Mouse (Mus musculus) layer of hippocampus, adult 9-10 months (tissue): Measurements from ENCODE around the gene Adamts12.

Experiments
- DNase-seq: peaks from one replicate; pipeline ENCODE4 v3.0.0; 2022; ENCODE audit warnings: low spot score

The Adamts12 gene

DNA sequence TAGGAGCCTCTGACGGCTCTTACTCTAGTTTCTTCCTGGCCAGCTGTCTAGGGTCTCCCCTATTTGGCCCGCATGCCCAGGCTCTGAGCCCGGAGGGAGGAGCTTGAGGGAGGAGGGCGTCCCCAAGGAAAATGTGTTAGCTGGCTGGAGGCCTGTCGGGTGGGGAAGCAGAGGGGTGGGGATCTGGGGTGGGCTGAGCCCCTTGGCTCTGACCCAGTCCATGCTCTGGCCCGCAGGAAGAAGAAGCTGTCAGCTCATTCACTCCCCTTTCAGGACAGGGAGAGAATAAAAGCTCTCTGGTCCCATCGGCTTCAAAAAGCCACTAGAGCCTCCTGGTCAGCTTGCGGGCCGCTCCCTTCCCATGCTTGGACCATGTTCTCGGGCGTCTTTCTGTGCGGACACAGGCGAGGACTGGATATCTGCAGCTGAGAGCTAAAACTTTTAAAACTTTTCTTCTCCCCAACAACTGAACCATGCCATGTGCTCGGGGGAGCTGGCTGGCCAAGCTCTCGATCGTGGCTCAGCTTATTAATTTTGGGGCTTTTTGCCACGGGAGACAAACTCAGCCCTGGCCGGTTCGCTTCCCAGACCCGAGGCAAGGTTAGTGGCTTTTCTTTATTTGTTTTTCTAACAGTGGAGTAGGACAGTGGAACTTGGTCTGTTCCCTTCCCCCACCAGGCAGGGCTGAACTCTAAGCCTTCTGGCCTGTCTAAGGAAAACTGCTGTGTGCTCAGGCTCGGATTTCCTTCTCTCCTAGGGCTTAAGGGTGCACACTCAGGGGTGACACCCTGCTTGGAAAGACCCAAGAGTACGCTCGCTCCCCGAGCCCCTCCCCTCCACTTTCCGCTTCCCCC, at the start of gene Adamts12:
Adamts12 (plus strand) TSS at position 233 of the 854 bp plus-strand sequence.
- DNase-seq = no peak

DNA sequence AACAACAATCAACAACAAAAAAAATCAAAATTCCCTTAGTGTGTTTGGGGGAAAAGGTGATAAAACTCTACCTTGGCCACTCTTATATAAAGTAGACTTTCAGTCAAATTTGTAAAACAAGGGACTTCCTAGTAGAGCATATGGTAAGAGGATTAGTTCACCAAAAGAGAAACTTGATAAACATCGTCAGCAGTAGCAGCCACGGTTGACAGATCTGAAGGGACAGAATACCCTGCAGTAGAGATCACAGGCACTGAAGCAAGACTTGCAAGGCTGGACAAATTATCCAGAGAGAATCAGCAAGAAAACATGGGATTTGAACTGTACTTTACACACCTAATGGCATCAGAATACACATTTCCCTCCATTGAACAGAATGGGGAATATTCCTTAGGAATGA, 49.7 kb upstream of the Adamts12 start:
- DNase-seq = no peak

DNA sequence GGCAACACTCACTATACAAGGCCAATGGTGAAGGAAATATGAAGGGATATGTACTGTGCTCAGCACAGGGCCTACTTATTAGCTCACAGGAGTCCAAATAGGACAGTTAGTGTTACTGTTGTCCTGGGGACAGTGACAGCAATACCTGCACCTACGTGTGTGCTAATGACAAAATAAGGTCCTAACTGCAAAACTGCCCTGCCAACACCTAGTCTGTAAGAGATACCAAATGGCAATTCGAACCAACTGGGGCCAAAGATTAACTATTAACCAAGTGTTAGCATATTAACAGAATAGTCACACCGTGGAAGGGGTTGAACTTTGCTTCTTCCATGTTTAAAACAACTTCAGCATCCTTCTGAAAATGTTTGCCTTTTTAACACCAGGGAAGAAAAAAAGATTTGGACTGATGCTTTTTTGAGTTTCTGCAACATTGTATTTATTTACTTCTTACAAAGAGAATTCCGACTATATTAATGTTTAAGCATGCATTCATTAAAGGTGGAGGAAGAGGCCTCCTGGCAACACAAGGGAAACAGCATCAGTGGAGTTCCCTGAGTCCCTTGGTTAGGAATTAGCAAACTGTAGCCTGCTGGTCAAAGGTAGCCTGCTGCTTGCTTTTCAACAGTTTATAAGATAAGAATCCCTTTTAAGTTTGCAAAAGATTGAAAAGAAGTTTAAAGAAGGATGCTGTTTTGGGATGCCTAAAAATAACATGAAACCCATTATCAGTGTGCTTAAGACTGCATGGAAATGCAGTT, 37.6 kb upstream of the Adamts12 start:
- DNase-seq = no peak

DNA sequence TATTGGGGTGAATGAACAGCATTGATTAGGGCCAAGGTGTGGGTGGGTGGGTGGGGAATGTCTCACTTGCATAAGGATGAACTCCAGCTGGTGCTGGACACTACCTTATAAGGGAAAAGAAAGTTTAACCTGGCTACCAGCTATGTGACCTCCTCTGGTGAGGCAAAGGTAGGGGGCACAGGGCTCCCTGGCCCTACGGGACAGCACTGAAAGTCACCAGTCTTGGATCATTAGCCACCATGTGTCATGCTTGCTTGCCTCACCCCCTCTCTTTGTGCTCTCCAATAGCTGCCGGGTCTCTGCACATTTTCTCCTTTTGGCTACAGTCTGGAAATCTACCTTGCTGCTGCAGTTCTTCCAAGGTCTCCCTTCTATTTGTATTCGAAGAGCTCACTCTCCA, 34.4 kb upstream of the Adamts12 start:
- no peak for DNase-seq

DNA sequence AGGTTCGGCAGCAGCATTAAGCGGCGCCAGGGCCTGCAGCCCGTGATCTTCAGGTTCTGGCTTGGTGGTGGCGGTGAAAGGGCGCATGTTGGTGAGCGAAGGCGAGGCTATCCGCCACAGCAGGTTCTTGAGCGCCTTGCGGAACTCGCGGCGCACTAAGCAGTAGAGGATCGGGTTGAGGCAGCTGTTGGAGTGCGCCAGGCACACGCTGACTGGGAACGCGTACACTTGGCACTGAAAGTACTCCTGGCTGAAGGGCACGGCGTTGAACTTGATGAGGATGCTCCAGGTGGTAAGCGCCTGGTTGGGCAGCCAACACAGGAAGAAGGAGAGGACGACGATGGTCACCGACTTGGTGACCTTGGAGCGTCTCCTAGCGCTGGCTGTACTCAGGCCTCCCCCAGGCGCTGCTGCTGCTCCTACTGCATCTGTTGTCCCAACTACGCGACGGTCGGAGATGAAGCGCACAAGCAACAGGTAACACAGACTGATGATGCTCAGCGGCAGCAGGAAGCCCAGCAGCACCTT, 28.6 kb upstream of the Adamts12 start:
- DNase-seq = no peak

DNA sequence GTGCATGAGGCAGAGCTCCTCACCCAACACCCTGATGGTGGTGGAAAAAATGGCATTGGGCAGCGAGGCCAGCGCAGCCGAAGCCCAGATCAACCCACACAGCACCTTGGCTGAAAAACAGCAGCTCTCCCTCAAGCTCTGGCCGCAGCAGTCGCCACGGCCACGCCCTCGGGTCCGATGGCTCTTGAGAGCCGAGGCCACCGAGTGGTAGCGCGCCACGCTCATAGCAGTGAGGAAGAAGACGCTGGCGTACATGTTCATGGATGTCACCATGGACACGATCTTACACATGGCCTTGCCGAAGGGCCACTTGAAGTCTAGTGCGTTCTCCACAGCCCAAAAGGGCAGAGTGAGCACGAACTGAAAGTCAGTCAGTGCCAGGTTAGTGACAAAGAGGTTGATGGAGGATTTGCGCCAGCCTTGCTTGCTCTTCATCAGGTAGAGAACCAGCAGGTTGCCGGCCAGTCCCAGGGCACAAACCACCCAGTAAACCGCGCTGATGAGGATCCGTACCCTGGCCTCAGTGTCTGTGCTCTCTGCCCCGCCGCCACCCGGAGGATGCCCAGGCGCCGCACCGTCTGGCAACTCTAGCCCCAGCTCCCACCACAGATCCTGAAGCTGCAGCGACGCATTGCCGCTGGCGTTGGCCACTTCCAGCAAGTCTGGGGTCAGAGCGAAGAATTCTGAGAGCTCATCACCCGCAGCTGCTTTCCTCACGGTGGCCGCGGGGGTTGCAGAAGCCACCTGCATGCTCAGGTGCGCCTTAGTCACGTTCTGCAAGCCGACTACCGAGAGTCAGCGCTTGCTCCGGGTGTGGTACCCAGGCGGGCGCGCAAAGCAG, 27.8 kb upstream of the Adamts12 start:
- DNase-seq = no peak

DNA sequence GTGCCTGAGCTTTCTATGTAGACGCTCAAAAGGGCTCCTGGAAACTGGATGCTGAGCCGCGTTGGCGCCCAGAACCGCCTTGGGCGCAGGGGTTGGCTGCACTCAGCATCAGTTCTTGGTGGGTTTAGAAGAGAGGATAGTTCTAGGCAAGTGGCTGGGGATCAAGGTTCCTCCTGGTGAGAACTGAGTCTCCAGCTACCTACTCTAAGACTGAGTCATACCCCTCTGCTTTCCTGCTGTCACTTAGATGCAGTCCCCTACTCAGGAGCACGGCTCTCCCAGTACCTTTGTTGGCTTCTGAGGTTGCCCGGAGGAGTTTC, 27.3 kb upstream of the Adamts12 start:
- DNase-seq = no peak

DNA sequence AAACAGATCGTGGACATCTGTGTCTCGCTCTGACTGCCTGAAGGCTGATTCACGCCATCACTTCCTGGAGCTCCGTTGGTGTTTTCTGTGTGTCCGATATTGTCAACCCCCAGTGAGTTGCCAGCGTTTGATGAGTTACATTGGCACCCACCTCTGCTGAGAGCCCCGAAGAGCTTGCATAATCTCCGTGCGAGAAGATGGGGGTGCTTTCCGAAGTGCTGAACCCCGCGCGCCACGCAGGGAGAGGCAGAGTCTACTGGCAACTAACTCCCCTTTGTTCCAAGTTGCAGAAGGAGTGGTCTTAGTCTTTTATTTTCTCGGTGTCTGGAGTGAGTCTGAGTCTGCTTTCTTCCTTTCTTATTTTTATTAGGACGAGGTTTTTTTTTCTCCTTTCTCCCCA, 26.9 kb upstream of the Adamts12 start, which contains the start of gene Rxfp3:
Rxfp3 (minus strand) TSS at position 281 of the 400 bp plus-strand sequence.
- no peak for DNase-seq

DNA sequence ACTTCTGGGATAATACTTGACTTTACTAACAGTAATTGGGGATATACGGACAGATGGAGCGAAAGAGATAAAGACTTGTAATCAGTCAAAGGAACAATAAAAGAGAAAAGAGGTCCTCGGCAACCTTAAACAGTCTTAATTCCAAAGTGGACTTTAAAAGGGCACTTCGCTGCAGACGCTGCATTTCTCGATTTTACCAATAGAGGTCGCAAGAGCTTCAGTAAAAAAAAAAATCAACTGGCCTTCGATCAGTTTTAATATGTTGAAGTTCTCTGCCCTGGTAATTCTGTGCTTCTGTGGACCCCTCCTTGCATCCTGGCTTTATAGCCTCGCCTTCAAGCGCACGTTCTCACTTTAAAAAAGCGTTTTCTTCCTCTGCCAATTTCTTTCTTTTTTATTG, 26.1 kb upstream of the Adamts12 start:
- peak; percentile 12 for DNase-seq

DNA sequence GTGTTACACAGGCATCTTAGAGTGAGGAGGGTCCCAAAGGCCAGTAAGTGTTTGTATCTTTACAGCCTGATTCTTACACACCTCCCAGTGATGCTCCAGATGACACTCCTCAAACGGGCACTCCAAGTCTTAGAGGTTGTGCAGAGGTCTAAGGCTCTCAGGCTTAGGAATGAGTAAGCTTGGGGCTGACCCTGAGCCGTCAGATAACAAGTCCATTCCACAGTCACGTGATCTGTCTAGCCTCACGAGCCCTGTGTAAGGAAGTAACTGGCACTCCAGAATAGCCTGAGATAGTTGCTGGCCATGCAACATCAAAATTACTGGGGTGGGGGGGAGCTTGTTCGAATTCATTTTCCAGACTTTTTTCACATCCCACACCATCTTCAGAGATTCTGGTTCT, 24.5 kb upstream of the Adamts12 start:
- DNase-seq = no peak

DNA sequence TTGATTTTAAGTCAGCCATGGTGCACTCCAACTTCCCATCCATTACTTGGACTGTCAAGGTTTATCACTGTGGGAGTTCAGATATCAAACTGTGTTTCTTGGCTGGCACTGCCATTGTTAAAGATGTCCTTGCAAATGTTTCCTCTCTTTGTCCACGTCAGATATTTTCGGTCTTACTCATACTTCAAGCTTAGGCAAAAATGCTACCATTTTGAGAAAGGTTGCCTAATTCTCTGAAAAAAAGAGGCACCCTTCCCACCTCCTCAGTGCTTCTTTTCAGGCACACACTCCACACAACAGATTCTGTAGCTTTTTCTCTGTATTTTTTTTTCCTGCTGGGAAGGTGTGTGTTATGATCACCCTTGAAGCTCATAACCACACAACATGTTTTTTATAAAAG, 23.4 kb upstream of the Adamts12 start:
- no peak for DNase-seq

DNA sequence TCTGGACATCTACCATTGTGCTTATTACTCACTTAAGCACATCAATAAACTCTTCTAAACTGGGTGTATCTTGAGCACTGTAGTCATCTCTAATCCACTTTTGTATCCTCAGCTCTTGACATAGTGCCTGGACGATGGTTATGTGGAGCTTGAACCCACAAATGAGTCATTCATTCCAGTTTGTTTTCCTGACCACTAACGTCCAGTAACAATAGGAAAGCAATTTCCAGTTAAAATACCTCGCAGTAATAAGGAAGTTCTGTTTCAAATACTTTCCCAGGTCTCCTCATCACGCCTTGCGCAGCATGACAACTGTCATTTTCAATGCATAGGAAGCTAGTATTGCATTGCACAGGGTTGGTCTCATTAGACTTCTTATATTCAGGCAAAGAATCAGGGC, 21.8 kb upstream of the Adamts12 start:
- no peak for DNase-seq

DNA sequence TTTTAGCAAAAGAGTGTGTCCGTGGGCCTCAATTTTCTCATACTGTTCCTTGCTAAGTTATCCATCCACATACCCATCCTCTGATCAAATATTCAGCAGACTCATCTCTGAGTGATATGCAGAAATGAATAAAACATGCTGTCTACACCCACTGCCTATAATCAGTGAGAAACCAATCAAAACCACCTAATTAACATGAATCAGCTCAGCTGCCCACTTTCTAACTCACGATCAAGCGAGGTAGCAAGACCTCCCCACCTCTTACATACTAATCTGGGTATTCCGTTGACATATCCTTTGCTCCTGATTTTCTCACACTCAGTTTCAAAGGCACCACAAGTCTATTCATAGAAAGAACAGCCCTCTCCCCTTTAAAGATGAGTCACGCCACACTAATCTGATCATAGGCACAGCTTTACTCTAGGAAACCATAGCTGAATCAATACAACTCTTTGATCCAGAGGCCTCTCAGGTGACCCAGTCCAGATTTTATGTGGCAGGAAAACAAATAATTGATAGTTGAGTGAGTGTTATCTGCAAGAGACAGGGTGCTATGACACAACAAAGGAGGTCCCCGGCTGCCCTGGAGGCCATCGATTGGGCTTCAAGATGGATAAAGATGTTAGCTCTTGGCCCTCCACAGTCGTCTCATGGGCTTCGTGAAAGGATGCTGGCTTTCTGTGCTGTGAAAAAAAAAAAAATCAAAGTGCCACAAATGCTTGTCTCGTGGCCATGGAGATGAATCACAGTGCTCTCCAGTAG, 10.7 kb upstream of the Adamts12 start:
- no peak for DNase-seq

DNA sequence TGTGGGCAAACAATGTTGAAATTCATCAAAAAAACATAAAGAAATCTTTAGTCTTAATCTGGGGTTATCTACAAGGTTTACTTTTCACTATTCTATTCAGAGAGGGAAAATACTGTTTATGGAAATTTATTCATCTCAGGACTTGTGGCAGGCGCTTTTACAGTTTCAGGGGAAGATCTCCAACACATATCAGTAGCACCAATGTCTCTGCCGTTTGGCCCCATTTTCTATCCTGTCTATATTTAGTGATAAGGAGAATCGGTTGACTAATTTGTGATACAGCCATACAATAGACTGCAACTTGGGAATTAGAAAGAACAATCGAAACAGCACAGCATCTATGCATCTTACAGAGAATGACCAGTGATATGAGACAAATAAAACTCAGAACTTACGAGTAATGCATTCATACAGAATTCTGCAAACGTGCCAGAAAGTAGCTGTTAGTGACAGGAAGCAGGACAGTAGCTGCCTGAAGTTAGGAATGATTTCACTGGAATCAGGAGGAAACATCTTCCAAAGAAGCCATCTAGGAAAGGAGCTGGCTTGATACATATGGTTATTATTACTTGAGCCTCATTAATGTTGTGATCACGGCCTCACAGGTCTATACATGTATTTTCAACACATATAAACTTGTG, 10.0 kb upstream of the Adamts12 start:
- no peak for DNase-seq

DNA sequence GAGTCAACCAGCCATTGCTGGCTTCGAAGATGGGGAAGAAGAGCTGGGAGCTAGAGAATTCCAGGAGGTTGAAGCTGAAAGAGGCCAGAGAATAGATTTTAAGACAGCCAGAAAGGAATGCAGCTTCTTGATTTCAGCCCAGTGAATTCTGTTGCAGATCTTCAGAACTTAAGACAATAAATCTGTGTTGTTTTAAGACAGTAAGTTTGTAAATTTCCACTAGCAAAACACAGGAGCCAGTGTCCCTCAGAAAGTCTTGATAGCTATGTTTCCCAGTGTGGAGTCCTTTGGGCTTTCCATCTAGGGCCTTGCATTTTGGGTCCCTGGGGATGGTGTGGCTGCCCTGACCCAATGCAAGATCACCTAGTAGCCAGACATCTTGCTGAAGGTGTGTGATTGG, 1.7 kb upstream of the Adamts12 start:
- no peak for DNase-seq

DNA sequence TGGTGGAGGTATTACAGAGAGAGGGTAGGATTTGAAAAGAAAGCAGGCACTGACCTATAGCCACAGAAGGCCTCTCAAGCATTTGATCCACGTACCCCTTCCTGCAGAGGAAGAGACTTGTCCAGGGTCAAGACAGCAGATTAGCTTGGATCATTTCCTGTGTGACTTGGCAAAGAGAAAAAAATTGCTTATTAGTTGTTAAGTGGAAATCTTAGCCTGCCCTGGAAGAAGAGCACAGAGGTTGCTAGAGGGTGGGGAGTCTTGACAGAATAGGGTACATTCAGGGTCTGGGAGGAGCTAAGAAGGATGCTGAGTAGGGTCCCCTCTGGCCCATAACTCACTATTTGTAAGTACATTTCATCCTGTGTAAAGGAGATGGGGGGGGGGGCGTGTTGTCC, 431 bp upstream of the Adamts12 start:
- DNase-seq = no peak

DNA sequence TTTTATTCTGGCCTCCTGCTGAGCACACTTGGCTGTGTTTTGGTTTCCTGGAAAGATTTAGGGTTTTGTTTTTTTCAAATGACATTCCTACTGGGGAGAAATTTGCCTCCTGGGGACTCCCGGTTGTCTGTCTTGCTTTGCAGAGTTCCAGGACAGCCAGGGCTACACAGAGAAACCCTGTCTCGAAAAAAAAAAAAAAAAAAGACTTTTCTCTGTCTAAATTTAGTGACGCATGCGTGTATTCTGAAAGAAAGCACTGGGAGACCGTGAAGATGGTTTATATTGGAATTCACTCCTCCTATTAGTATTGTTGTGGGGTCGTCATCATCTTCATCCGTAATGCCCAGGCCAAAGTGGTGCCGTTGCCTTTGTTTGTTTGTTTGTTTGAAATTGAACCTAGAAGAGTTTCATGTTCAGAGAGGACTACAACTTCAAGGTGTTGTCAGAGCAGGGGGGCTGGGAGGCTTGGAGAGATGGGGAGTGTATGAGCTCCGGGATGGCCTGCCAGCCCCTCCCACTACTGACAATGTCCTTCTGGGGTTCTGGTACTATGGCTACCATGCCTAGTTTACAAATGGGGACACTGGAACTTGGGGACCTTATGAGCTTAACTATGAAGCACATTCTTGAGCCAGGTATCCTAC, 1.1 kb downstream of the Adamts12 start:
- no peak for DNase-seq

DNA sequence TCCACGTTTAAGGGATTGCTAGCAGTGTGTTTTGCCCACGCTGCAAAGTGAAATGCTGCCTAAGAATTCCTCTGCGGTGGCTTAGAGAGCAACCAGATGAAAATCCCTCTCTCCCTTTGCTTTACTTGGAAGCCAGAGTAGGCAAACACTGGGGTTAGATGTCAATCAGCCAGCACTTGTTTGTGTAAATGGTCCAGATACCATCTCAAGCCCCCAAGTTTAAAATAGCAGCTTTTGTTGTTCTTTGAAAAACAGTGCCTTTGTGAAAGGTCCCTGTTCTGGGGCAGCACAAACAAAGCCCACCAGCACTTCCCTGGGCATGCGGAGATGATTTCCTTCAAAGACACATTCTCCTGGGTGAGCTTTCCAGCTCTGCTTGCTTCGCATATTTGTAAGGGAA, 1.7 kb downstream of the Adamts12 start:
- DNase-seq = no peak

DNA sequence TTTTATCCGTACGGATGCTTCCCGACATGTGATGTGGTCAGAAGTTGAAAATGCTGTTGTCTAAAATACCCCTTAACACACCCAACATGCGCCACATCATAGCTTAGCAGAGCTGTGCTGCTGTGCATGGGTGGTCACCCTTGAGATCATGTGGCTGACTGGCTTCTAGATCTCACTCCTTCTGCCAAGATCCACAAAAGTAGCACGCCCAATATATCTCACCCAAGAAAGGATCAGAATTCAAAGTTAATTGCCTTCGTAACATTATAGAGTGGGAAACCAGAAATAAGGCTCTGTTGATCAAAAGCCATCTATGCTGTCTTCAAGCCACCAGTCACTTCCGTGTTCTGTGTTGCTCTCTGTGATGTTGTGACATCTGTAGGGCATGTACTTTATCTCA, 3.3 kb downstream of the Adamts12 start:
- no peak for DNase-seq

DNA sequence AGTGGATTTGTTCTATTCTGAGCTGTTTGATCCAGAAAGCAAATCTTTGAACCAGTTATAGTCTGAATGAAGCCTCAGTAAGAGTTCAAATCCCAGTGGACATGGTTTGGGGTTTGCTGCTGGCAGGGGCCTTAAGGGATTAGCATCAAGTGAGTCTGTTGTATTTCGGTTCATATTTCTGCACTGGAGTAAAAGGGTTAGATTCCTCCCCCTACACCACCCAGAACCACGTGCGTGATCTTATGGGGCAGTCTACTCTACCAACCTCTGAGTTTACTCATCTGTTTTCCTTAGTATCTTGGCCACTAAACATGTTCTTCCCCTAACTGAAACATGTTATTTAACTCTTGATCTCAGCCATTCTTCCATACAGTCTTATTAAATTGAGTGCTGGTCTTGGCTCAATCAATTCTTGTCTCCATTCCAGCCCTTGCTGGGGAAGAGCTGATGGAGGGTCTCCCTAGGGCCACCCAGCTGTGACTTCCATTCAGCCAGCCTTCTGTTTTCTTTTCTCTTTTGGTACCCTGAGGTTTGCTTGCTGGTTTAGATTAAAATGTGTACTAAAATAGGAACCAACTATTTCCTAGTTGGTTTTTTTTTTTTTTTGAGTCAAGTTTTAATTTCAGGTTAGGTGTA, 11.3 kb downstream of the Adamts12 start:
- no peak for DNase-seq
